Mouse (Mus musculus): ENCODE results near the gene Ptgdr2.

DNA sequence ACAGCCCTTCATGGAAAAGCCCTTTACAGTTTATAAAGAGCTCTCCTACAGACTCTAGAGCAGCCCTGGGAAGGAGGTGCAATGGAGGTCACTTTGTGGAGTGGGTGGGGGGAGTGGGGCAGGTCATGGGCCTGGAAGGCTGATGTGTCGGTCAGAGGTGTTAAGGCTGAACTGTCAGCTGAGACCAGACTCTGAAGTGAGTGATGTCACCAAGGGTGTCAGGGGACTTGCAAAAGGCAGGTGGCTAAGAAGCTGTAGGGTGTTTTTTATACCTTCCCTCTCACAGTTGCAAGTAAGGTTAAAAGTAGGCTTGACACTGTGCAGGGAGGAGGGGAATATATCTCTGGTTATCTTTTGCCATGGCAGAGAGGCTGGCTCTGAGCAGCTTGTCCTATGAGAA is 53.8 kb downstream of the Ptgdr2 start:
- TF ChIP-seq CTCF (IDR thresholded peaks at IDR 0.05; ENCODE audit: borderline replicate concordance, insufficient read depth, low read depth, low read length) (no peak), POLR2A (IDR thresholded peaks at IDR 0.05; ENCODE audit: borderline replicate concordance, insufficient read depth, low read length) (no peak)

All from cerebellum, adult 2 months (tissue).